Mouse (Mus musculus) embryonic facial prominence, embryonic 10.5 days (tissue): ENCODE results near the gene Slc22a4. TPM values are rescaled to one million over a fixed set of nuclear protein-coding genes. Genes with fewer than 3 reads are reported as not detected.
A peak's percentile ranks its signal among the peaks of the same experiment; 100 is the strongest.

Experiments
- DNase-seq: peaks from one replicate; pipeline ENCODE4 v3.0.0-alpha.2; 2017; ENCODE audit warnings: low spot score
- H3K27ac ChIP-seq: fragments of 300-500 bp; sonication (generic); replicated peaks from 2 replicates; pipeline ENCODE4 v1.5.1; 2016; ENCODE audit warnings: mild to moderate bottlenecking
- H3K27me3 ChIP-seq: fragments of 300-500 bp; sonication (generic); replicated peaks from 2 replicates; pipeline ENCODE4 v1.6.1; 2016; ENCODE audit warnings: low read depth, mild to moderate bottlenecking; ENCODE audit not compliant: poor library complexity, severe bottlenecking
- H3K36me3 ChIP-seq: fragments of 300-500 bp; sonication (generic); replicated peaks from 2 replicates; pipeline ENCODE4 v1.6.1; 2016; ENCODE audit warnings: mild to moderate bottlenecking, moderate library complexity
- H3K4me1 ChIP-seq: fragments of 300-500 bp; sonication (generic); 2 replicates; pipeline ENCODE4 v1.6.1; 2016
- H3K4me3 ChIP-seq: fragments of 300-500 bp; sonication (generic); 2 replicates; pipeline ENCODE4 v1.5.1; 2016; ENCODE audit warnings: mild to moderate bottlenecking, moderate library complexity
- H3K9me3 ChIP-seq: fragments of 300-500 bp; sonication (generic); 2 replicates; pipeline ENCODE4 v1.6.1; 2016; ENCODE audit warnings: mild to moderate bottlenecking
- WGBS: fragments of 180-500 bp; shearing (Covaris S2); methylation state at CpG from one replicate; pipeline ENCODE4 v1.1.7; 2016; 5-methylcytosine and 5-hydroxymethylcytosine counted together
- polyA plus RNA-seq: library from polyadenylated mRNA; unstranded; fragments of >200 nt; fragmentation: Nextera tagmentation; extraction: Ambion mirVana; gene quantifications from 2 replicates; pipeline ENCODE4 v1.2.1, GENCODE M21; 2016

Slc22a4 gene
- 0.82 and 1.1 TPM in 2 replicates for polyA plus RNA-seq

DNA sequence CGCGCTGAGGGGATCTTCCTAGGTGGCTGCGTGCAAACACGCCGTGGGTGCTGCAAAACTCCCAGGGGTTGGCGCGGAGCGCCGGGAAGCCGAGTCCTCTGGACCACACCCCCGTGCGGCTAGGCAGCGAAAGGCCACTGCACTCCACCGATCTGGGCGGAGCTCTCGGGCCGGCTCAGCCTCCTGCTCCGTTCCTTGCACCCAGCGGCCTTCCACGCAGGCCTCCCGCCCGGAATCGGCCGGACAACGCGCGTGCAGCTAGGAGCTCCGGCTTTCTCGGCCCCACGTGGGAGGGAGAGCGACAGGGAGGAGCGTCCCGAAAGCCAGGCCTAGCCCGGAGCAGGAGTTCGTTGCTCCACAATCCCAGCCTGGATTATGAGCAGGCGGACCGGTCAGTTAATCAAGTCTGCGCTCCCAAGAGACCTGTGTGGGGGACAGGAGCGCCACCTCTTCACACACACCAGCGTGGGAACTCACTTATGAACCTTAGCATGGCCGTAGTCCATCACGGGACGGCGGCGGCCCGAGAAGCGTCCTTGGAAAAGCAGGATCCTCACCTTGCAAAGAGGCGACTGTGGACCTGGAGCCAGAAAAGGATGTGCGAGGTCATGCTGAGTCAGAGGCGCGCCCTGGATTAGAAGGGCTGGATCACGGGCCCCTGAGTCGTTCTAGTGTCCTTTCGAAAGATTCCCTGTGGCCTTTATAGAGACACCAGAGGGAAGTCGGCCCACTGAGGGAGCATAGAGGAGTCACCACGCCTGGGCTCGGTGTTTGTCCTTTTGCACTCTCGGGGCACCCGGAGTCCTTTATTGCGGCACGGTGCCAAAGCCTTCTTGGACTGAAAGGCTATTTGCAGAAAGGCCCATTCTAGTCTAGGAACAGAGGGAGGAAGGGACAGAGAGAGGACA lies at the start of gene Slc22a4:
Gene Slc22a4, minus strand, starts transcription at position 47 of the 908 bp plus-strand sequence.
- Histone ChIP-seq H3K36me3 (no peaks in the 10 kb centered on the region), H3K27ac (peak within 1 kb of the TSS; percentile 77), H3K4me3 (peak within 1 kb of the TSS; percentile 68), H3K9me3 (no peaks in the 10 kb centered on the region), H3K4me1 (peaks cover 17% of the 10 kb centered on the region), H3K27me3 (peaks cover 58% of the 10 kb centered on the region)
- WGBS: 3% methylated on average over 61 of the region's 61 CpGs
- DNase-seq: peak; percentile 83

DNA sequence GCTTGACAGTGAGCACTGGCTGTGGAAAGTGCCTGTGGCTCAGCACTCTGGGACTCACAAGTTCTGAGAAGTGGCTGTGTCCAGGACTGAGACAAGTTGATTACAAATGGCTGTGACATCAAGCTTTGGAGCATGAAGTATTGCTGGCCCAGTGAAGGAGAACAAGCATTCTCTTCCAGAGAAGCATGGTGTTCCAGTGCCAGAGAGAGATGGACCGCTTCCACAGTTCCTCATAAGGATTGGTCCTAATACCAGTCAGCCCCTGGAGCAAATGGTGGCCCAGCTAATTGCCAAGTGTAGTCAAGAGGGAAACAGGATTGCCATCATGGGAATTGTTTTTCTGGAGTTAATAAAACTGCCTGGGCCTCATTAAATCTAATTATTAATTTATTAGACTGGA lies 48.2 kb upstream of the Slc22a4 start:
- peaks cover 17% of the 10 kb centered on the region; the same call in 1 of the 2 replicates for H3K4me1 ChIP-seq
- no peak overlapping the region for H3K4me3 ChIP-seq
- H3K27ac ChIP-seq: no peak overlapping the region
- 90% methylated on average over 1 of the region's 1 CpGs for WGBS
- H3K27me3 ChIP-seq: 0 out of 2 replicates have a peak, but pooled peaks cover 4% of the 10 kb centered on the region
- H3K9me3 ChIP-seq: no peaks in the 10 kb centered on the region
- no peaks in the 10 kb centered on the region for H3K36me3 ChIP-seq
- no peak for DNase-seq

DNA sequence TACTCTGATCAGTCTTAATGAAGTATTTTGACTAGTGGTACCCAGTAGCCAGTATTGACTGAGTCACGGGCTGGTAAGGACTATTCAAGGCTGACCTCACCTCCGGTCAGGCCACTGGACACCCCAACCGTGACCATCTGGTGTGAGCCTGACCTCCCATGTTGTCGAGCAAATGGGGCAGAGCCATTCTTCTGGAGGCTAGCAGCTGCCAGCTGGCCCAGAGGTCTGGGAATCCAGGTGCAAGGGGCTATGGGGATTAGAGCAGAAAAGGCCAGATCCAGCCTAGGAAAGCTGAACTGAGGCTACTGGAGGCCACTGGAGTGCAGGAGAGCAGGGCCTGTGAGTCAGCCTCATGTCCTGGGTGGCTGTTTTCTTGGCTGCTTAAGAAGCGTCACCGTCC lies 47.5 kb upstream of the Slc22a4 start:
- H3K27ac ChIP-seq: no peak overlapping the region
- no peaks in the 10 kb centered on the region for H3K9me3 ChIP-seq
- 77% methylated on average over 6 of the region's 6 CpGs for WGBS
- DNase-seq: no peak
- no peaks in the 10 kb centered on the region for H3K36me3 ChIP-seq
- peaks cover 9% of the 10 kb centered on the region; the same call in 1 of the 2 replicates for H3K27me3 ChIP-seq
- no peak overlapping the region for H3K4me3 ChIP-seq
- H3K4me1 ChIP-seq: peaks cover 17% of the 10 kb centered on the region; the same call in 1 of the 2 replicates

DNA sequence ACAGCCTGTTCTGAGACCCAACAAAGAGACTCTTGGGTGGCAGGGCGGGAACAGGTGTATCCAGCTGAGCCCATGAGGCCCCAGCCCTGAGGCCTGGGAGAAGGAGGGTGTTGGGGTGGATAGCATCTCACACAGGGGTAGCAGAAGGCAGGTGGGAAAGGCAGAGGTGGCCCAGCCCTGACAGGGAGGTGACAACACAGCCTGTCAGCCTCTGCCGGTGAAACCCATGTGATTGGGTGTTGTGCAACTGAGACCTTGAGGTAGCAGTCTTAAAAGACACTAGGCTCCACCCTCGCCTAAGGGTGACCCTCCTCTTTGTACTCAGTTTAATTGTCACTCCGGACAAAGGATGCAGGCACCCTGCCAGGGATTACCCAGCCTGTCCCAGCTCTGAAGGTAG lies 45.4 kb upstream of the Slc22a4 start:
- 42% methylated on average over 4 of the region's 4 CpGs for WGBS
- Histone ChIP-seq H3K4me3 (no peak overlapping the region), H3K9me3 (no peaks in the 10 kb centered on the region), H3K27ac (no peak overlapping the region), H3K4me1 (peaks cover 31% of the 10 kb centered on the region), H3K36me3 (no peaks in the 10 kb centered on the region), H3K27me3 (peaks cover 21% of the 10 kb centered on the region)
- no peak for DNase-seq

DNA sequence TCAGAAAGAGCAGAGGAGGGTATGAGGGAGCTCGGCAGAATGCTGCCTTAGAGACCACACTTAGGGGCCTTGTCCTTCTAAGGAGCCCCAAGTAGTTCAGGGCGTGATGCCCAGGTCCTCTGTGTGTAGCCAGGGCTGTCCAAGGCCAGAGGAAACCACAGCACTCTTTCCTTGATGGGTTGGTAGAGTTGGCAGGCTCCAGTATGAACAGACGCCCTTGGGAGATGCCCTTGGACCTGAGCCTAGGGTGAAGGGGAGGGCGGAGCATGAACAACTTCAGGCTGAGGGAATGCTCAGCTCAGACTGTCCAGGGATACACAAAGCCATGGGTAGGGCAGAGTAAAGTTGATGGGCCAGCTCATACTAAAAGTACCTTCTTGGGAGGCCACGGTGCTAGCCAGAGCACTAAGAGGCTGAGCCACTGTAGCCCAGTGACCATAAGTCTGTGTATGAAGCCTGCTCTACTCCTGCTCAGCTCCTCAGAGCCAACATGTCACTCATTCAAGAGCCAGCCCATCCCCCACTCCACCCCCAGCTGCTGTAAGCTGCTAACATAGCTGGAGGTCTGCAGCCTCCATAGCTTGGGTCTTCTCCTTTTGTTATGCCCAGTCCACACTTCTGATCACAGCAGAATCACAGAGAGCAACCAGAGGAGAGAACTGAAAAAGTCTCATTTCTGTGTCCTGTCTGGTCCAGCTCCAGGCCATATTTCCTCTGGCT lies 44.0 kb upstream of the Slc22a4 start:
- Histone ChIP-seq H3K9me3 (no peaks in the 10 kb centered on the region), H3K4me1 (peaks cover 45% of the 10 kb centered on the region), H3K4me3 (no peak overlapping the region), H3K27ac (no peak overlapping the region), H3K27me3 (peaks cover 29% of the 10 kb centered on the region), H3K36me3 (no peaks in the 10 kb centered on the region)
- 90% methylated on average over 5 of the region's 5 CpGs for WGBS
- DNase-seq: no peak

DNA sequence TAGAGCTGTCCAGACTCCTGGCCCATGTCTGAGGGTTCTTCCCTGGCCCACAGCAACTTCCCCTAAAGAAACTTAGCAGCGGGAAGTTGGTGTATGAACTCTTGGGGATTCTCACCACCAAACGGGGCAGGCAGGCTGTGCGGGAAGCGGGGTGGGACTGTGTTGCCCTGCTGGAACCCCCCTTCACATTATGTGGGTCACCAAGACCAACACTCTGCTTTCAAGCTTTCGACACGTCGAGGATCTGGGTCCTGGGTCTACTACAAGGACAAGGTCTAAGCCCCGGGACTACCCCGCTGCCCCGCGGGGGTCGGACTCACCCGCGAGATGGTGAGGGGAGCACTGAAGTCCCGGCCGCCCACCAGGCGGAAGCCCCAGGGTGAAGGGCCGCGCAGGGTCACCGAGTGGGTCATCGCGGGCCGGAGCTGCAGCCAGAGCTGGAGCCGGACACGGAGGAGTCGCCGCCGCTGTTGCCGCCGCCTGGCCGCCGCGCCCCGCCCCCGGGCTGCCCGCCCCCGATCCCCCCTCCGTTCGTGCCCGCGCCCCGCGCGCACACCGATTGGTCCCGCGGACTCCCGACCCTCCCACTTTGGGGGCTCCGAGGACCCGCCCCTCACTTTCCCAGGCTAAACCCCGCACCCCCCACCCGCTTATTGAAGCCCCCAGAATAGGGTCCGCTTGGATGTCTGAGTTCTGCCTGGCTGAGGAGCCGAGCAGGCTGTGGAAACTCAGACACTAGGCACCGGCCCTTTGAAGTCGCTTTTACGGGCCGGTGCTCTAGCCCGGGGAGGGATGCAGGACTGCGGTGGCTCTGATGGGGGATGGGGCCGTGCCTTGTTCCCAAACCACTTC lies 40.9 kb upstream of the Slc22a4 start, which contains the start of gene Pdlim4:
Gene Pdlim4, minus strand, starts transcription at position 495 of the 852 bp plus-strand sequence.
- H3K4me3 ChIP-seq: peak within 1 kb of the TSS; percentile 76
- 1% methylated on average over 60 of the region's 61 CpGs for WGBS
- H3K27ac ChIP-seq: peak within 1 kb of the TSS; percentile 90
- no peaks in the 10 kb centered on the region for H3K9me3 ChIP-seq
- peaks cover 9% of the 10 kb centered on the region; the same call in 1 of the 2 replicates for H3K36me3 ChIP-seq
- H3K4me1 ChIP-seq: peaks cover 53% of the 10 kb centered on the region
- H3K27me3 ChIP-seq: peaks cover 30% of the 10 kb centered on the region
- DNase-seq: peak; percentile 90

DNA sequence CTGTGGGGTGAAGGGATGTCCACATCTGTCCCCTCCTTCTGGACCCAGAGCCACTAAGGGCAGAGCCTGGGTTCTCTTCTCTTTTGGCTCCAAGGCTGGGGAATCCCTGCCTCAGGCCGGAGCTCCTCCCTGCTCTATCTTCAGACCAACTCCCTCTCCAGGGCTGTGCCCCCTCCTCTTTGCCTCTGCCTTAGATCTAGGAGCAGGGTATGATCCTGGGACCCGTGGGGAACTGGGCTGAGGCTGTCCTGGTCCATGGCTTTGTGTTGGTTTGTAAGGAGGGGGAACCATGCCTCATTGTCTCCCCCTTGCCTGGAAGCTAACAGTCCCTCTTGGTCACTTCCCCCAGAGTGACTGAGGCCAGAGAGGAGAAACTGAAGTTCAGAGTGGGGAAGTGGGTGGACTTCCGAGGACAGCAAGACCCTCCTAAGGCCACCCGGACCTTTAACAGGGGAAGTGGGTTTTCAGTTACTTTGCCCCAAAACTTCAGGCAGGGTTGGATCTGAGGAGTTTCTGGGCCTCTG lies 40.2 kb upstream of the Slc22a4 start:
- H3K4me3 ChIP-seq: peak overlapping the region; percentile 76
- peaks cover 30% of the 10 kb centered on the region for H3K27me3 ChIP-seq
- no peaks in the 10 kb centered on the region for H3K9me3 ChIP-seq
- H3K36me3 ChIP-seq: peaks cover 16% of the 10 kb centered on the region
- DNase-seq: peak; percentile 47
- H3K4me1 ChIP-seq: peaks cover 58% of the 10 kb centered on the region
- H3K27ac ChIP-seq: peak overlapping the region; percentile 90
- WGBS: 25% methylated on average over 4 of the region's 4 CpGs

DNA sequence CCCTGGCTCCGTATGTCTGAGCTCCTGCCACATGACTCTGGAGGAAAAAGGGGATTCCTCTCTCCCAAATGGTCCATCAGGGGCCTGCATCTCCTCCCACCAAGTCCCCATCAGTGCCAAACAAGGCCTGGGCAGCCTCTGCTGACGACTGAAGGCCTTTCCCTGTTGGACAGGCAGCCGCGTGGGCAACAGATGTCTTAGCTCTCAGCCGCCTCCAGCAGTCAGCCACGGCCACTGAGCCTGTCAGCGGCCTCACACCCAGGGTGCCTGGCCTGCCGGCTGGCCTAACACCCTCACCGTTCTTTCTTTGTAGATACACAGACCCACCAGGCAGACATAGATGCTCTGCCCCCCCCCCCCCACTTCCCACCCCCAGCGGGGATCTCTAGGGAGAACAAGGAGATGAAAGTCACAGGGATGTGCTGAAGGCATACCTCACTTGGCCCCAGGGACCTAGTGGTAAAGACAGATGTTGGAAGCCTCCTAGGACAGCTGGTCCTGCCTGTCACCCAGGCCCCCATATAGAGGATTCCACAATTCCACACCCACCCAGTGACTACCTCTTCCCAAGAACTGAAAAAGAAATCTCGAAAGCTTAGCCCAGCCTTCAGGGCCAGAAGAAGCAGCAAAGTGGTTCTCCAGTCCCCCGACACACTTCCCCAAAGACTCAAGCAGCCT lies 39.6 kb upstream of the Slc22a4 start:
- Histone ChIP-seq H3K4me1 (peaks cover 61% of the 10 kb centered on the region), H3K27ac (peak overlapping the region; percentile 90), H3K27me3 (peaks cover 30% of the 10 kb centered on the region), H3K4me3 (peak overlapping the region; percentile 76), H3K9me3 (no peaks in the 10 kb centered on the region), H3K36me3 (peaks cover 22% of the 10 kb centered on the region)
- WGBS: 19% methylated on average over 12 of the region's 12 CpGs
- DNase-seq: peak; percentile 70

DNA sequence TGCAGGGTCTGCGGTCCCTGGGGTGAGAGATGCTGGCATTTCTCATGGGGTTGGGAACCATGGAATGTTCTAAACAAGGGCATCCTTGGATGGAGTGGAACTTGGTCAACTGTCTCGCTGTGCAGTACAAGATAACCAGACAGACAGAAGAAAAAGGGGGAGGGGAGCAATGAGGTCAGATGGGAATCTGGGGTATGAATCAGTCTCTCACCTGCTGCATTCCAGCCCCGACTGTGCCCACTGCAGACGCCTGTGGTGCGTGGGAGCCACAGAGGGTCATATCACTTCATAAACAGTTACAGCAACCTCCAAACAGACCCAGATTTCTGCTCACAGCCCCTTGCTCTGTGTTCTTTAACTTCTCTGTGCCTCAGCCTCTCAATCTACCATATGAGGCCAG lies 38.5 kb upstream of the Slc22a4 start:
- Histone ChIP-seq H3K36me3 (peaks cover 33% of the 10 kb centered on the region), H3K4me3 (peak overlapping the region; percentile 76), H3K27me3 (peaks cover 29% of the 10 kb centered on the region), H3K4me1 (peaks cover 54% of the 10 kb centered on the region), H3K9me3 (no peaks in the 10 kb centered on the region), H3K27ac (no peak overlapping the region; the same call in 1 of the 2 replicates)
- DNase-seq: no peak
- WGBS: 75% methylated on average over 5 of the region's 5 CpGs

DNA sequence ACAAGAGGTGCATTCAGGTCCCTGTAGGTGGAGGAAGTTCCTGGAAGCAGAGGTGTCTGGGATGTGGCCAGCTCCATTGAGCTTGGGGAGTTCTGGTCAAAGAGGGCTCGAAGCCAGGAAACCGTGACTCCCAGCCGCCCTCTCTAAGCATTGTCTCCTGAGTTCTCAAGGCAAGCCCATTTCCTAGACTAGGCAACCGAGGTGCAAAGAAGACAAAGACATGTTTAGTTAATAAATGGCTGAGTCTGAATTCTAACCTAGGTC lies 38.0 kb upstream of the Slc22a4 start:
- no peaks in the 10 kb centered on the region for H3K9me3 ChIP-seq
- H3K4me1 ChIP-seq: peaks cover 58% of the 10 kb centered on the region
- no peak overlapping the region for H3K27ac ChIP-seq
- peaks cover 25% of the 10 kb centered on the region for H3K27me3 ChIP-seq
- no peak for DNase-seq
- WGBS: 84% methylated on average over 4 of the region's 4 CpGs
- H3K36me3 ChIP-seq: peaks cover 37% of the 10 kb centered on the region
- H3K4me3 ChIP-seq: no peak overlapping the region

DNA sequence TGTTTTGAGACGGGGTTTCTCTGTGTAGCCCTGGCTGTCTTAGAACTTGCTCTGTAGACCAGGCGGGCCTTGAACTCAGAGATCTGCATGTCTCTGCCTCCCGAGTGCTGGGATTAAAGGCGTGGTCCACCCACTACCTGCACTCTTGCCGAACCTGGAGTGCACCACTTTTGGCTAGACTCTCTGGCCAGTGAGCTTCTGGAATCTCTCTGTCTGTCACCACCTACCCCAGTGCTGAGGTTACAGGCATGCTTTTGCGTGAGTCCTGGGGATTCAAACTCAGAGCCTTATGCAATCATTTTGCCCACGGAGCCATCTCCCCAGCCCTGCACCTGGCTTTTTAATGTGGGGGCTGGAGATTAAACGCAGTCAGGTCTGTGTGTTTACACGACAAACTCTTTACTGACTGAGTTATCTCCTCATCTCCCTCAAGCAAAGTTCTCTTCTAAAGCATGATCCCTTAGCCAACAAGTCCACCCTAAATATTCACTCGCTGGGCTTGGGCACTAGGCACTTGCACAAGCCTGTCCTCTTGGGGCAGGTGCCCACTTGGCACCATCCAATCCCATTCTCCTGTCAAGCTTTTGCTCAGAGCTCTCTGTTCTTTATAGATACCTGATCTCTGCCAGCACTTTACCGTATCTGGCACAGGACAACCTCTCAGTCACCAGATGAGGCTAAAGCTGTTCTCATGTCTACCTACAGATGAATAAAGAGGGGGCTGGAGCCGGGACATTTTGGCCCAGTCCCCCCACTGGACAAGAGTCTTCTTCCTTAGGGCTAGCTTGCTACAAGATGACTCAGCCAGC lies 37.4 kb upstream of the Slc22a4 start:
- H3K4me1 ChIP-seq: peaks cover 64% of the 10 kb centered on the region
- 88% methylated on average over 12 of the region's 12 CpGs for WGBS
- DNase-seq: no peak
- no peak overlapping the region for H3K4me3 ChIP-seq
- H3K9me3 ChIP-seq: no peaks in the 10 kb centered on the region
- peaks cover 42% of the 10 kb centered on the region for H3K36me3 ChIP-seq
- peaks cover 20% of the 10 kb centered on the region for H3K27me3 ChIP-seq
- no peak overlapping the region for H3K27ac ChIP-seq
